Mouse (Mus musculus) E14TG2a.4 (cell line): ENCODE measurements around the gene Pigq.

Experiments used
- CTCF ChIP-seq: conservative IDR thresholded peaks from 2 replicates; pipeline ENCODE4 v1.5.1; 2014; ENCODE audit warnings: low read length
- POU5F1 ChIP-seq: IDR thresholded peaks from 2 replicates; pipeline ENCODE4 v1.6.1; 2014; ENCODE audit warnings: low read length, borderline replicate concordance

- TF ChIP-seq CTCF (no peak), POU5F1 (no peak)
Measured at GRCm38 (mm10) chr17:25950706-25951105, 6.0 kb upstream of the Pigq start.
